Mouse (Mus musculus): ENCODE measurements around the gene Gpank1.

Gpank1 gene

GRCm38 (mm10) chr17:35121143-35121799 is at the start of gene Gpank1:
Gene Gpank1, plus strand, starts transcription at chr17:35121455.
- peak; percentile 97 for DNase-seq (ENCODE audit: low spot score)

- no peak for DNase-seq (ENCODE audit: low spot score)
Measured at GRCm38 (mm10) chr17:35074097-35074496, 47.2 kb upstream of the Gpank1 start.

- DNase-seq (ENCODE audit: low spot score): no peak
Measured at GRCm38 (mm10) chr17:35076507-35077176, 44.6 kb upstream of the Gpank1 start, which contains the start of gene Ly6g6e. Gene Ly6g6e, plus strand, starts transcription at chr17:35076902.

GRCm38 (mm10) chr17:35077285-35077684 is 44.0 kb upstream of the Gpank1 start:
- DNase-seq (ENCODE audit: low spot score): no peak

GRCm38 (mm10) chr17:35077786-35078233 is 43.4 kb upstream of the Gpank1 start, which contains the start of gene Ly6g6d:
Gene Ly6g6d, minus strand, starts transcription at chr17:35078065.
- no peak for DNase-seq (ENCODE audit: low spot score)

GRCm38 (mm10) chr17:35079778-35080177 is 41.5 kb upstream of the Gpank1 start:
- no peak for DNase-seq (ENCODE audit: low spot score)

GRCm38 (mm10) chr17:35080248-35080647 is 41.0 kb upstream of the Gpank1 start:
- no peak for DNase-seq (ENCODE audit: low spot score)

- no peak for DNase-seq (ENCODE audit: low spot score)
Measured at GRCm38 (mm10) chr17:35080710-35081109, 40.5 kb upstream of the Gpank1 start.

- DNase-seq (ENCODE audit: low spot score): no peak
Measured at GRCm38 (mm10) chr17:35082841-35083576, 38.2 kb upstream of the Gpank1 start.

- DNase-seq (ENCODE audit: low spot score): no peak
Measured at GRCm38 (mm10) chr17:35083929-35084497, 37.2 kb upstream of the Gpank1 start.

- DNase-seq (ENCODE audit: low spot score): no peak
Measured at GRCm38 (mm10) chr17:35085208-35085865, 35.9 kb upstream of the Gpank1 start, which contains the start of gene Ly6g6f. Gene Ly6g6f, minus strand, starts transcription at chr17:35085610.

- no peak for DNase-seq (ENCODE audit: low spot score)
Measured at GRCm38 (mm10) chr17:35088151-35088550, 33.1 kb upstream of the Gpank1 start.

- DNase-seq (ENCODE audit: low spot score): peak; percentile 89
Measured at GRCm38 (mm10) chr17:35088825-35089644, 32.2 kb upstream of the Gpank1 start, which contains the start of gene Abhd16a. Gene Abhd16a, plus strand, starts transcription at chr17:35089263.

- DNase-seq (ENCODE audit: low spot score): no peak
Measured at GRCm38 (mm10) chr17:35090166-35090932, 30.9 kb upstream of the Gpank1 start.

- no peak for DNase-seq (ENCODE audit: low spot score)
Measured at GRCm38 (mm10) chr17:35092403-35093198, 28.7 kb upstream of the Gpank1 start.

- DNase-seq (ENCODE audit: low spot score): no peak
Measured at GRCm38 (mm10) chr17:35094475-35095365, 26.5 kb upstream of the Gpank1 start.

- no peak for DNase-seq (ENCODE audit: low spot score)
Measured at GRCm38 (mm10) chr17:35096597-35096996, 24.7 kb upstream of the Gpank1 start.

- no peak for DNase-seq (ENCODE audit: low spot score)
Measured at GRCm38 (mm10) chr17:35097164-35097655, 24.0 kb upstream of the Gpank1 start.

Measured in left cerebral cortex, adult 11 months (tissue).